Mouse (Mus musculus) MEL-GATA-1-ER (cell line): ENCODE measurements around the gene Zc3hc1.

ENCODE experiments used
- DNase-seq: peaks from one replicate; pipeline ENCODE4 v3.0.0-alpha.2; 2012; ENCODE audit warnings: low read depth; ENCODE audit errors: extremely low read depth

The Zc3hc1 gene

DNA sequence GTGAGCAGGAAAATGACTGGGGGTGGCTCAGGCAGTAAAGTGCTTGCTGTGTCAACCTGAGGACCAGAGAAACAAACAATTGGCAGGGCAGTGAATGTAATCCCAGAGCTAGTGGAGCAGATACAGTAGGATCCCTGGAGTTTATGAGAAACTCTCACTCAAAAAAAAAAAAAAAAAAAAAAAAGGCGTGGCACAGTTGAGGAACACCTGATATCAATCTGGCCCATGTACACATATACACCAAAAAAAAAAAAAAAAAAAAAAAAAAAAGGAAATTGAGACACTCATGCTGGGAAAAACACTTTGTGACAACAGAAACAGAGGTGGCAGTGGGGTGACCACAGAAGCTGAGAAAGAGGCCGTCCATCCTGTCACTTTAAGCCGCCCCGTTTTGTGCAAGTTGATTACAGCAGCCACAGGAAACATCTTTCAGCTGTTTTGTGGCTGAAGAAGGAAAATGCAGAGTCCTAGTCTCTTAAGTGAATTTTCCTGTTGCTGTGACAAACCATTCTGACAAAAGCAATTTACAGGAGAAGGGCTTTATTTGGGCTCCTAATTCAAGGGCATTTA is 64.8 kb downstream of the Zc3hc1 start:
- DNase-seq: no peak

DNA sequence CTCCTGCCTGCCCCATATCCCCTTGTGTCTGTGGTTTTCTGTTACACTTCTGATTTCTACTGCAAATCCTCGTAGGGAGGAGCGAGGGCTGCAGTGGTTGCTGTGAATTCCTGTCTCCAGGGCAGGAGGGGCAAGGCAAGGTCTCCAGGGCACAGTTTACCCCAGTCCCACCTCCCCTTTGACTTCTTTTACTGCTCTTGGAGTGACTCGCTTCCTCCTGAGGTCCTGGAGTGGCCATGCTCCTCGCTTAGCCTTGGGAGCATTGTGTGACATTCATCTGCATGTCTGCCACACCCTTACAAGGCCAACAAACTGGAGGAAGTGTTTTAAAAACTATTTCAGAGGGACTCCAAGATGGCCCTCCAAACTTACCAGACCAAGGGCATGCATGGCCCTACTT is 69.8 kb downstream of the Zc3hc1 start:
- no peak for DNase-seq

DNA sequence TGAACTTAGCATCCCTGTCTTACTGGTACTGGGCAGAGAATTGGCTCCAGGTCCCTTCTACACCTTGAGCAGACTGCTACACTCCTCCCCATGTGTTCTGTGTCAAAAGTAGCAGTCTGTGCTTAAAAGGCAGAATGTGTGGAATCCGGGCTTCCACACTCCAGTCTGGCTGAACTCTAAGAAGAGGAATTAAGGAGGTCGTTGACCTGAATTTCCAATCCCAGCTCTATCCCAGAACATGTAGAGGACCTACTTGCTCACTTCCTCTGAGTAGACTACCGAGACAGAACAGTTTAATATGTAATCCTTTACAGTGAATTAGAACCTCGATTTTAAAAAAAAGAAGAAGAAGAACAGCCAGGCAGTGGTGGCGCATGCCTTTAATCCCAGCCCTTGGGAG is 71.6 kb downstream of the Zc3hc1 start:
- no peak for DNase-seq
